ENCODE assay signal across 20 mouse cellular contexts in genomic region chr13:25857569-25857968, GRCm38 (mm10).
DNase-seq lines count a peak whose midpoint lies in the region; ATAC-seq lines count a peak whose summit lies in the region.
"Had no signal": no experiment of that assay in that cellular context is flagged by ENCODE, and none has a peak within 500 bp of the region (broad histone marks: within the 10 kb centered on the region; RNA-seq: fewer than 3 reads in every experiment).

No protein-coding gene starts in this region.

- H3K27ac ChIP-seq in embryonic facial prominence, embryonic 11.5 days (replicated peaks; ENCODE audit: low read depth, low read length) = no peak overlapping the region
- H3K27ac ChIP-seq in embryonic facial prominence, embryonic 10.5 days (replicated peaks) = no peak overlapping the region
- H3K27ac ChIP-seq: embryonic facial prominence, embryonic 13.5 days; forebrain, embryonic 10.5 days had no signal

- no peak overlapping the region for H3K4me3 ChIP-seq in embryonic facial prominence, embryonic 11.5 days (ENCODE audit: low read depth, low read length)
- H3K4me3 ChIP-seq in embryonic facial prominence, embryonic 10.5 days = no peak overlapping the region
- H3K4me3 ChIP-seq: embryonic facial prominence, embryonic 13.5 days; forebrain, embryonic 10.5 days; heart, embryonic 12.5 days had no signal

- 60% methylated on average over 3 of the region's 3 CpGs for WGBS in embryonic facial prominence, embryonic 11.5 days
- 72% methylated on average over 3 of the region's 3 CpGs for WGBS in embryonic facial prominence, embryonic 10.5 days

- H3K4me1 ChIP-seq in embryonic facial prominence, embryonic 11.5 days (ENCODE audit: control insufficient read depth, insufficient read depth, low read length) = no peaks in the 10 kb centered on the region
- 0 out of 2 replicates have a peak, but pooled peaks cover 3% of the 10 kb centered on the region for H3K4me1 ChIP-seq in embryonic facial prominence, embryonic 10.5 days
- H3K4me1 ChIP-seq: forebrain, embryonic 10.5 days; heart, embryonic 12.5 days had no signal

- no peak for ATAC-seq in embryonic facial prominence, embryonic 11.5 days (replicated peaks; ENCODE audit: insufficient number of reproducible peaks, low FRiP score, low TSS enrichment, low read depth)
- peak; percentile 20; the same call in 1 of the 2 replicates for ATAC-seq in granulocyte monocyte progenitor cell, adult 5-6 weeks (replicated peaks; ENCODE audit: poor library complexity, severe bottlenecking)
- ATAC-seq: CD4-positive, CD25-positive, alpha-beta regulatory T cell, adult 4 months; forebrain, embryonic 14.5 days; hindbrain, embryonic 16.5 days had no signal

- H3K4me2 ChIP-seq in embryonic facial prominence, embryonic 11.5 days (ENCODE audit: low read depth, low read length) = no peak overlapping the region
- H3K4me2 ChIP-seq: embryonic facial prominence, embryonic 13.5 days; heart, embryonic 12.5 days had no signal

- no peaks in the 10 kb centered on the region for H3K36me3 ChIP-seq in embryonic facial prominence, embryonic 11.5 days (replicated peaks; ENCODE audit: control insufficient read depth, insufficient read depth, low read depth, low read length)
- no peaks in the 10 kb centered on the region for H3K36me3 ChIP-seq in embryonic facial prominence, embryonic 10.5 days (replicated peaks)
- H3K36me3 ChIP-seq: embryonic facial prominence, embryonic 13.5 days; forebrain, embryonic 10.5 days; G1E; heart, embryonic 12.5 days had no signal

- H3K27me3 ChIP-seq in embryonic facial prominence, embryonic 11.5 days (ENCODE audit: control insufficient read depth, insufficient read depth, low read length) = no peaks in the 10 kb centered on the region
- H3K27me3 ChIP-seq in embryonic facial prominence, embryonic 10.5 days (replicated peaks; ENCODE audit: low read depth, poor library complexity, severe bottlenecking) = no peaks in the 10 kb centered on the region
- H3K27me3 ChIP-seq: embryonic facial prominence, embryonic 13.5 days; heart, embryonic 12.5 days had no signal

- H3K9ac ChIP-seq in embryonic facial prominence, embryonic 11.5 days (replicated peaks; ENCODE audit: low read length) = no peak overlapping the region
- H3K9ac ChIP-seq: embryonic facial prominence, embryonic 13.5 days; heart, embryonic 12.5 days had no signal

- DNase-seq in embryonic facial prominence, embryonic 11.5 days (ENCODE audit: low spot score) = peak; percentile 9
- DNase-seq in embryonic facial prominence, embryonic 10.5 days (ENCODE audit: low spot score) = no peak
- DNase-seq in adipocyte (ENCODE audit: low spot score) (peak; percentile 12), liver (no peak)
- DNase-seq in lung, postnatal 25 days (ENCODE audit: low spot score) = peak; percentile 26
- no peak for DNase-seq in ovary, adult 18-20 months (ENCODE audit: low spot score)
- DNase-seq: B cell, adult 2 months; cerebellum, adult 11 months; cerebellum, adult 8-10 months; cerebellum, postnatal 14 days; embryo, embryonic 11 days; gastrocnemius, postnatal 10 days had no signal

- no peaks in the 10 kb centered on the region for H3K9me3 ChIP-seq in embryonic facial prominence, embryonic 11.5 days (replicated peaks; ENCODE audit: control insufficient read depth, low read length)
- no peaks in the 10 kb centered on the region for H3K9me3 ChIP-seq in embryonic facial prominence, embryonic 10.5 days
- H3K9me3 ChIP-seq: embryonic facial prominence, embryonic 13.5 days; forebrain, embryonic 10.5 days; G1E; heart, embryonic 12.5 days had no signal

Comparison
In these comparisons a context has a peak if more than half of its experiments do, and no peak if none do; other contexts are left out.
1. DNase-seq: peak in embryonic facial prominence, embryonic 11.5 days (single experiment), adipocyte (single experiment) and lung, postnatal 25 days (single experiment); none in embryonic facial prominence, embryonic 10.5 days (single experiment), ovary, adult 18-20 months (single experiment) and liver (single experiment).